Mouse (Mus musculus): ENCODE results near the gene Ssh1. TPM values are rescaled to one million over a fixed set of nuclear protein-coding genes. Genes with fewer than 3 reads are reported as not detected.
A peak's percentile ranks its signal among the peaks of the same experiment; 100 is the strongest.

Ssh1 gene
- total and polyA plus RNA-seq, 2 experiments from 2014 or later: 6.8 to 10.0 TPM

DNA sequence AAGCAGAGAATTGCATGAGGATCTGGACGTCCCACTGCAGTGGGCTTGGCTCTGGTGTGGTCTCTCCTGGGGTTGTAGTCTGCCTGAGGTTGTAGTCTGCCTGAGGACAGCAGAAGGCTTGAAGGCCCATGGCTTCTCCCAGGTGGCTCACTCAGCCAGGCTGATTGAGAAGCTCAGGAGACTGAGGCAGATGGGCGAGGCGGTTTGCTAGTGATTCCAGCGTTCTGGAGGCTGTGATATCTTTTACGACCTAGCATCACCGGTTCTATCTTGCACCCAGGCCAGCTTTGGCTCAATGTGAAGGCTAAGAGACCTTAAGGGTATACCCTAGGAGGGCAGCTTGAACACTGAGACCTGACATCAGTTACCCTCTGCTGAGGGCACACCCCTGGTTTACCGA lies 74.6 kb downstream of the Ssh1 start:
- Histone ChIP-seq H3K36me3 (replicated peaks; ENCODE audit: control insufficient read depth, insufficient read depth, low read length) (no peaks in the 10 kb centered on the region), H3K9ac (replicated peaks; ENCODE audit: low read depth, low read length) (0 out of 2 replicates have a peak overlapping the region, but pooled peaks have one; percentile 6), H3K27ac (ENCODE audit: low read depth) (peak overlapping the region; percentile 52; the same call in 1 of the 2 replicates), H3K4me3 (ENCODE audit: low read depth, low read length) (no peak overlapping the region), H3K4me2 (ENCODE audit: low read depth, low read length) (no peak overlapping the region), H3K9me3 (replicated peaks; ENCODE audit: control insufficient read depth, low read length) (no peaks in the 10 kb centered on the region), H3K4me1 (ENCODE audit: control insufficient read depth, insufficient read depth) (peaks cover 4% of the 10 kb centered on the region; the same call in 1 of the 2 replicates), H3K27me3 (ENCODE audit: control insufficient read depth, insufficient read depth, low read length) (no peaks in the 10 kb centered on the region)
- ATAC-seq (ENCODE audit: insufficient read depth, low read depth) (0 out of 2 replicates have a peak, but pooled peaks have one; percentile 10), DNase-seq (ENCODE audit: low spot score) (no peak)
- TF ChIP-seq CTCF (IDR thresholded peaks at IDR 0.05; ENCODE audit: low read depth) (no peak), EP300 (IDR thresholded peaks at IDR 0.05; ENCODE audit: low read depth) (no peak)
- WGBS: 62% methylated on average over 7 of the region's 7 CpGs

DNA sequence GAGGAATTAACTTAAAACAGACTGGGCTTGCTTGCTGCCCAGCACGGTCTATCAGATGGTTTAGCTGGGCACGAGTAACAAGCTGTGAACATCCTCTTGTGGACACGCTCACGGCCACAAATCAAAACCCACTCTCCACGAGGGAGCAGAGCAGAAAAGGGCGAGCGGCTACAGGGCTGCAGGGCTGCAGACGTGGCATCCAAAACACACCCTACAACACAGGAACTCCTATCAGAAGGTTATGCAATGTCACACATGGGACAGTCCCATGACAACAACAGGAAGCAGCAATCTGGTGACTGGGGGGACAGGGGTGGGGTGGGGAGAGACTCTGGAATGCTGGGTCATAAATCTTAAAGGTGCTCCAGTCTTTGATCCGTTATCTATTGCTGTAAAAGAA lies 75.0 kb downstream of the Ssh1 start:
- H3K36me3 ChIP-seq (replicated peaks; ENCODE audit: control insufficient read depth, insufficient read depth, low read length): no peaks in the 10 kb centered on the region
- H3K4me1 ChIP-seq (ENCODE audit: control insufficient read depth, insufficient read depth): peaks cover 4% of the 10 kb centered on the region; the same call in 1 of the 2 replicates
- DNase-seq (ENCODE audit: low spot score): peak; percentile 67
- 35% methylated on average over 9 of the region's 9 CpGs for WGBS
- no peaks in the 10 kb centered on the region for H3K9me3 ChIP-seq (replicated peaks; ENCODE audit: control insufficient read depth, low read length)
- 0 out of 2 replicates have a peak overlapping the region, but pooled peaks have one; percentile 6 for H3K9ac ChIP-seq (replicated peaks; ENCODE audit: low read depth, low read length)
- peak; percentile 67; the same call in 1 of the 2 replicates for ATAC-seq (ENCODE audit: insufficient read depth, low read depth)
- no peak overlapping the region for H3K4me2 ChIP-seq (ENCODE audit: low read depth, low read length)
- H3K27me3 ChIP-seq (ENCODE audit: control insufficient read depth, insufficient read depth, low read length): no peaks in the 10 kb centered on the region
- peak overlapping the region; percentile 52 for H3K27ac ChIP-seq (ENCODE audit: low read depth)
- TF ChIP-seq EP300 (IDR thresholded peaks at IDR 0.05; ENCODE audit: low read depth): peak; percentile 82; the same call in 1 of the 2 replicates
- TF ChIP-seq CTCF (IDR thresholded peaks at IDR 0.05; ENCODE audit: low read depth): no peak
- no peak overlapping the region for H3K4me3 ChIP-seq (ENCODE audit: low read depth, low read length)

GRCm38 (mm10) chr5:113910705-113911104 lies 83.0 kb downstream of the Ssh1 start:
- Histone ChIP-seq H3K9me3 (replicated peaks; ENCODE audit: control insufficient read depth, low read length) (no peaks in the 10 kb centered on the region), H3K27ac (ENCODE audit: low read depth) (no peak overlapping the region), H3K4me3 (ENCODE audit: low read depth, low read length) (no peak overlapping the region), H3K4me1 (ENCODE audit: control insufficient read depth, insufficient read depth) (peaks cover 14% of the 10 kb centered on the region; the same call in 1 of the 2 replicates), H3K9ac (replicated peaks; ENCODE audit: low read depth, low read length) (no peak overlapping the region), H3K36me3 (replicated peaks; ENCODE audit: control insufficient read depth, insufficient read depth, low read length) (no peaks in the 10 kb centered on the region), H3K27me3 (ENCODE audit: control insufficient read depth, insufficient read depth, low read length) (no peaks in the 10 kb centered on the region), H3K4me2 (ENCODE audit: low read depth, low read length) (no peak overlapping the region)
- TF ChIP-seq CTCF (IDR thresholded peaks at IDR 0.05; ENCODE audit: low read depth): no peak
- no peak for TF ChIP-seq EP300 (IDR thresholded peaks at IDR 0.05; ENCODE audit: low read depth)
- 82% methylated on average over 6 of the region's 6 CpGs for WGBS
- no peak for DNase-seq (ENCODE audit: low spot score)
- ATAC-seq (ENCODE audit: insufficient read depth, low read depth): no peak

DNA sequence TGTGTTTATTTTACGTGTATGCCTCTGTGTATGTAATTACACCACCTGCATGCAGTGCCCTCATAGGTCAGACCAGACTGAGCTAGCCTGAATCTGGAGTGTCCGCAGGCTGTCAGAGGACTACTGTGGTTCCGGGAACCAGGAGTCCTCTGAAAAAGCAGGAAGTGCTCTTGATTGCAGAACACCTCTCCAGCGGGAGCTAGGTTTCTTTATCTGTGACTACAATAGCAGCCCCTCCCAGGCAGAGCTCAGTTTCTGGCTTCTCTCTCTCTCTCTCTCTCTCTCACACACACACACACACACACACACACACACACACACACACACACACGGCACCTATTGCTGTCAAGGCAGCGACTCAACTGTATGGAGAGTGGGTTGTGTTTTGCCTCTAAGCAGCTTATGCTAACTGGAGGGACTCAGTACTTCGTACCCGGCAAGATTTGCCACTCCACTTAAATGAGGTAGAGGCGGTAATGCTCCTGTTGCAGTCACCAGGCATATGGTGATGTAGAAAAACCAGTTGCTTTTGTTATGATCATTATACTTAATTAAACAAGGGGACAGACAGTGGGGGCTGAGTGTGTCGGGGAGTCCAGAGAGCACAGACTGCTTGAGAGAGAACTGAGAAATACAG lies 83.5 kb downstream of the Ssh1 start:
- peak; percentile 44 for DNase-seq (ENCODE audit: low spot score)
- H3K4me3 ChIP-seq (ENCODE audit: low read depth, low read length): no peak overlapping the region
- 23% methylated on average over 10 of the region's 10 CpGs for WGBS
- H3K27me3 ChIP-seq (ENCODE audit: control insufficient read depth, insufficient read depth, low read length): no peaks in the 10 kb centered on the region
- H3K36me3 ChIP-seq (replicated peaks; ENCODE audit: control insufficient read depth, insufficient read depth, low read length): no peaks in the 10 kb centered on the region
- H3K27ac ChIP-seq (ENCODE audit: low read depth): no peak overlapping the region
- H3K4me1 ChIP-seq (ENCODE audit: control insufficient read depth, insufficient read depth): peaks cover 18% of the 10 kb centered on the region; the same call in 1 of the 2 replicates
- peak overlapping the region; percentile 11; the same call in 1 of the 2 replicates for H3K4me2 ChIP-seq (ENCODE audit: low read depth, low read length)
- H3K9ac ChIP-seq (replicated peaks; ENCODE audit: low read depth, low read length): no peak overlapping the region
- TF ChIP-seq CTCF (IDR thresholded peaks at IDR 0.05; ENCODE audit: low read depth) (no peak), EP300 (IDR thresholded peaks at IDR 0.05; ENCODE audit: low read depth) (no peak)
- no peak for ATAC-seq (ENCODE audit: insufficient read depth, low read depth)
- H3K9me3 ChIP-seq (replicated peaks; ENCODE audit: control insufficient read depth, low read length): no peaks in the 10 kb centered on the region

DNA sequence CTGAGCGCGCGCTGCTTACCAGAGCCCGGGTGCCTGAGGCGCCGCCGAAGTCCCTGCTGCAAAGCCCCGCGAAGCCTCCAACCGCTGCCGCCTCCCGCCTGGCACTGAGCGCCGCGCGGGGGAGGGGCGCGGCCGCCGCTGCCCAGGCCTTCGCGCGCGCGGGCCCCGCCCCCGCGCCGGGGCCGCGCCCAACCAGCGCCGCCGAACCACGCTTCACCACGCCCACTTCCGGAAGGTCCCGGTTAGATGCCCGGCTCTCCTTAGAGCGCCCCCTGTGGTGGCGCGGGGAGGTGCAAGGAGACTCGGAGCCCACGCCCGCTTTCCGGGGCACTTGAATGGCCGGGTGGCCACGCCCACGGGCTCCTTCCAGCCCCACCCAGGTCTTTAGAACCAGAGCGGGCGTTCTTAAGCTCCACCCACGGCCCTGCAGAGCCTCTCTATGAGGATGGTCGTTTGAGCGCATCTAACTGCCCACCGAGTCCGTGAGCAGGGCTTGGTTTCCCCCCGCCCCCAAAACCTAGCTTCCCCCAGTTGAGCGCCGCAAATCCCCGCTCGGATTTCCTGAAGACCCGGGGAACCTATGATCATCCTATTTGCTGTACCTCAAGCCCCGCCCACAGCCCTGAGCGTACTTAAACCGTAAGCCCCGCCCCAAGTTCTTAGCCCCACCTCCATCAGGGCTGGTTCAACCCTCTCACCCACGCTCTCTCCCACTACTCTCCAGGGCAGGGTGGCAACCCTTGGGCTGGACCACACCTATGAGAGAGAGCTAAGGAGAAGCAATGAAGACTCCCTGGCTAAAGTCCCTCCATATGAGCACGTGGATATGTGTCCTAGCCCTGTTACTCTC lies 84.9 kb downstream of the Ssh1 start, which contains the start of gene Coro1c:
Coro1c (minus strand) TSS at position 167 of the 850 bp plus-strand sequence.
- peaks cover 20% of the 10 kb centered on the region; the same call in 1 of the 2 replicates for H3K4me1 ChIP-seq (ENCODE audit: control insufficient read depth, insufficient read depth)
- H3K27ac ChIP-seq (ENCODE audit: low read depth): peak within 1 kb of the TSS; percentile 94
- H3K4me3 ChIP-seq (ENCODE audit: low read depth, low read length): peak within 1 kb of the TSS; percentile 80
- H3K9me3 ChIP-seq (replicated peaks; ENCODE audit: control insufficient read depth, low read length): no peaks in the 10 kb centered on the region
- peak within 1 kb of the TSS; percentile 65 for H3K4me2 ChIP-seq (ENCODE audit: low read depth, low read length)
- TF ChIP-seq CTCF (IDR thresholded peaks at IDR 0.05; ENCODE audit: low read depth): peak; percentile 87
- no peak for TF ChIP-seq EP300 (IDR thresholded peaks at IDR 0.05; ENCODE audit: low read depth)
- DNase-seq (ENCODE audit: low spot score): peak; percentile 96
- no peaks in the 10 kb centered on the region for H3K36me3 ChIP-seq (replicated peaks; ENCODE audit: control insufficient read depth, insufficient read depth, low read length)
- no peaks in the 10 kb centered on the region for H3K27me3 ChIP-seq (ENCODE audit: control insufficient read depth, insufficient read depth, low read length)
- H3K9ac ChIP-seq (replicated peaks; ENCODE audit: low read depth, low read length): peak within 1 kb of the TSS; percentile 88
- peak; percentile 91 for ATAC-seq (ENCODE audit: insufficient read depth, low read depth)
- under 1% methylated on average over 49 of the region's 68 CpGs for WGBS
